Mouse (Mus musculus): ENCODE data around the gene Ccdc169.

Gene Ccdc169

GRCm38 (mm10) chr3:55137039-55137438 is at the start of gene Ccdc169:
TSS of gene Ccdc169 (plus strand) at chr3:55137339.
- DNase-seq, result no peak

GRCm38 (mm10) chr3:55087360-55087759 is 49.8 kb upstream of the Ccdc169 start:
- no peak for DNase-seq

- DNase-seq, result no peak
These were observed 48.8 kb upstream of the Ccdc169 start for GRCm38 (mm10) chr3:55088359-55088758.

- peak; percentile 67 for DNase-seq
These were observed 48.3 kb upstream of the Ccdc169 start for GRCm38 (mm10) chr3:55088843-55089242.

- no peak for DNase-seq
These were observed 47.8 kb upstream of the Ccdc169 start for GRCm38 (mm10) chr3:55089291-55089690.

GRCm38 (mm10) chr3:55093161-55093560 is 44.0 kb upstream of the Ccdc169 start:
- DNase-seq, result no peak

- no peak for DNase-seq
These were observed 41.0 kb upstream of the Ccdc169 start for GRCm38 (mm10) chr3:55095968-55096654.

GRCm38 (mm10) chr3:55096655-55097005 is 40.5 kb upstream of the Ccdc169 start:
- no peak for DNase-seq

- no peak for DNase-seq
These were observed 40.0 kb upstream of the Ccdc169 start for GRCm38 (mm10) chr3:55097186-55097585.

- DNase-seq, result no peak
These were observed 39.1 kb upstream of the Ccdc169 start for GRCm38 (mm10) chr3:55098014-55098413.

GRCm38 (mm10) chr3:55098990-55099389 is 38.1 kb upstream of the Ccdc169 start:
- no peak for DNase-seq

- no peak for DNase-seq
These were observed 36.0 kb upstream of the Ccdc169 start for GRCm38 (mm10) chr3:55101092-55101491.

- no peak for DNase-seq
These were observed 31.6 kb upstream of the Ccdc169 start for GRCm38 (mm10) chr3:55105372-55106023.

GRCm38 (mm10) chr3:55106051-55106450 is 31.1 kb upstream of the Ccdc169 start:
- no peak for DNase-seq

- DNase-seq, result no peak
These were observed 28.0 kb upstream of the Ccdc169 start for GRCm38 (mm10) chr3:55109097-55109496.

- DNase-seq, result peak; percentile 97
These were observed 25.0 kb upstream of the Ccdc169 start, which contains the start of gene Spg20 for GRCm38 (mm10) chr3:55111935-55112709. TSS of gene Spg20 (plus strand) at chr3:55112108.

- DNase-seq, result no peak
These were observed 24.3 kb upstream of the Ccdc169 start for GRCm38 (mm10) chr3:55112710-55113415.

- peak; percentile 31 for DNase-seq
These were observed 22.6 kb upstream of the Ccdc169 start for GRCm38 (mm10) chr3:55114313-55115065.

- no peak for DNase-seq
These were observed 22.1 kb upstream of the Ccdc169 start for GRCm38 (mm10) chr3:55115071-55115470.

GRCm38 (mm10) chr3:55115989-55116388 is 21.1 kb upstream of the Ccdc169 start:
- DNase-seq, result no peak

GRCm38 (mm10) chr3:55119275-55119898 is 17.8 kb upstream of the Ccdc169 start:
- DNase-seq, result no peak

GRCm38 (mm10) chr3:55122336-55122870 is 14.7 kb upstream of the Ccdc169 start:
- no peak for DNase-seq
